Mouse (Mus musculus): ENCODE data around the gene Arhgef10l. TPM values are rescaled to one million over a fixed set of nuclear protein-coding genes. Genes with fewer than 3 reads are reported as not detected.
"Not testable (repeated sequence)": the region's sequence is repeated elsewhere in the genome, so short reads cannot be mapped to it uniquely, and the experiment has no call there.

Gene Arhgef10l
- polyA plus RNA-seq, 1 experiment, result 26.0 TPM

- H3K27ac ChIP-seq (ENCODE audit: control insufficient read depth, insufficient read depth, low read length), result no peak overlapping the region
- DNase-seq, result no peak
- H3K4me3 ChIP-seq (ENCODE audit: control insufficient read depth, insufficient read depth, low read length), result no peak overlapping the region
- TF ChIP-seq CTCF (IDR thresholded peaks at IDR 0.05; ENCODE audit: borderline replicate concordance, control insufficient read depth, extremely low read depth, insufficient read depth, low read length, poor library complexity) (no peak), POLR2A (IDR thresholded peaks at IDR 0.05; ENCODE audit: control insufficient read depth, extremely low read depth, insufficient read depth, low read length, poor library complexity) (no peak)
- WGBS, result 98% methylated on average over 16 of the region's 16 CpGs
- no peaks in the 10 kb centered on the region for H3K36me3 ChIP-seq (ENCODE audit: control insufficient read depth, insufficient read depth, low read length)
- no peaks in the 10 kb centered on the region for H3K4me1 ChIP-seq (replicated peaks; ENCODE audit: control insufficient read depth, insufficient read depth, low read length)
- H3K27me3 ChIP-seq (ENCODE audit: control insufficient read depth, insufficient read depth, low read length), result no peaks in the 10 kb centered on the region
Observed at GRCm38 (mm10) chr4:140576628-140577027, 89.2 kb downstream of the Arhgef10l start.

- not testable (repeated sequence) for H3K27ac ChIP-seq (ENCODE audit: control insufficient read depth, insufficient read depth, low read length); H3K4me3 ChIP-seq (ENCODE audit: control insufficient read depth, insufficient read depth, low read length); DNase-seq; H3K4me1 ChIP-seq (replicated peaks; ENCODE audit: control insufficient read depth, insufficient read depth, low read length); H3K27me3 ChIP-seq (ENCODE audit: control insufficient read depth, insufficient read depth, low read length); H3K36me3 ChIP-seq (ENCODE audit: control insufficient read depth, insufficient read depth, low read length)
- WGBS, result 93% methylated on average over 7 of the region's 7 CpGs
Observed at GRCm38 (mm10) chr4:140574863-140575262, 90.9 kb downstream of the Arhgef10l start.

- no peaks in the 10 kb centered on the region for H3K4me1 ChIP-seq (replicated peaks; ENCODE audit: control insufficient read depth, insufficient read depth, low read length)
- no peaks in the 10 kb centered on the region for H3K27me3 ChIP-seq (ENCODE audit: control insufficient read depth, insufficient read depth, low read length)
- DNase-seq, result no peak
- H3K36me3 ChIP-seq (ENCODE audit: control insufficient read depth, insufficient read depth, low read length), result no peaks in the 10 kb centered on the region
- H3K27ac ChIP-seq (ENCODE audit: control insufficient read depth, insufficient read depth, low read length), result no peak overlapping the region
- 90% methylated on average over 17 of the region's 17 CpGs for WGBS
- H3K4me3 ChIP-seq (ENCODE audit: control insufficient read depth, insufficient read depth, low read length), result no peak overlapping the region
- TF ChIP-seq CTCF (IDR thresholded peaks at IDR 0.05; ENCODE audit: borderline replicate concordance, control insufficient read depth, extremely low read depth, insufficient read depth, low read length, poor library complexity), result no peak
- no peak for TF ChIP-seq POLR2A (IDR thresholded peaks at IDR 0.05; ENCODE audit: control insufficient read depth, extremely low read depth, insufficient read depth, low read length, poor library complexity)
Observed at GRCm38 (mm10) chr4:140572376-140572775, 93.4 kb downstream of the Arhgef10l start.

- Histone ChIP-seq H3K27ac (ENCODE audit: control insufficient read depth, insufficient read depth, low read length) (no peak overlapping the region), H3K36me3 (ENCODE audit: control insufficient read depth, insufficient read depth, low read length) (no peaks in the 10 kb centered on the region), H3K4me1 (replicated peaks; ENCODE audit: control insufficient read depth, insufficient read depth, low read length) (no peaks in the 10 kb centered on the region), H3K4me3 (ENCODE audit: control insufficient read depth, insufficient read depth, low read length) (no peak overlapping the region), H3K27me3 (ENCODE audit: control insufficient read depth, insufficient read depth, low read length) (no peaks in the 10 kb centered on the region)
- WGBS, result 87% methylated on average over 2 of the region's 2 CpGs
- no peak for DNase-seq
- no peak for TF ChIP-seq CTCF (IDR thresholded peaks at IDR 0.05; ENCODE audit: borderline replicate concordance, control insufficient read depth, extremely low read depth, insufficient read depth, low read length, poor library complexity)
- no peak for TF ChIP-seq POLR2A (IDR thresholded peaks at IDR 0.05; ENCODE audit: control insufficient read depth, extremely low read depth, insufficient read depth, low read length, poor library complexity)
Observed at GRCm38 (mm10) chr4:140569394-140569793, 96.4 kb downstream of the Arhgef10l start.

- WGBS, result 84% methylated on average over 11 of the region's 11 CpGs
- H3K4me1 ChIP-seq (replicated peaks; ENCODE audit: control insufficient read depth, insufficient read depth, low read length), result no peaks in the 10 kb centered on the region
- H3K4me3 ChIP-seq (ENCODE audit: control insufficient read depth, insufficient read depth, low read length), result no peak overlapping the region
- DNase-seq, result no peak
- TF ChIP-seq POLR2A (IDR thresholded peaks at IDR 0.05; ENCODE audit: control insufficient read depth, extremely low read depth, insufficient read depth, low read length, poor library complexity) (no peak), CTCF (IDR thresholded peaks at IDR 0.05; ENCODE audit: borderline replicate concordance, control insufficient read depth, extremely low read depth, insufficient read depth, low read length, poor library complexity) (no peak)
- H3K27ac ChIP-seq (ENCODE audit: control insufficient read depth, insufficient read depth, low read length), result no peak overlapping the region
- H3K27me3 ChIP-seq (ENCODE audit: control insufficient read depth, insufficient read depth, low read length), result no peaks in the 10 kb centered on the region
- no peaks in the 10 kb centered on the region for H3K36me3 ChIP-seq (ENCODE audit: control insufficient read depth, insufficient read depth, low read length)
Observed at GRCm38 (mm10) chr4:140567911-140568480, 97.8 kb downstream of the Arhgef10l start.

GRCm38 (mm10) chr4:140566785-140567184 is 99.0 kb downstream of the Arhgef10l start:
- H3K4me3 ChIP-seq (ENCODE audit: control insufficient read depth, insufficient read depth, low read length), result no peak overlapping the region
- no peaks in the 10 kb centered on the region for H3K27me3 ChIP-seq (ENCODE audit: control insufficient read depth, insufficient read depth, low read length)
- 77% methylated on average over 14 of the region's 14 CpGs for WGBS
- no peak for DNase-seq
- H3K4me1 ChIP-seq (replicated peaks; ENCODE audit: control insufficient read depth, insufficient read depth, low read length), result no peaks in the 10 kb centered on the region
- no peaks in the 10 kb centered on the region for H3K36me3 ChIP-seq (ENCODE audit: control insufficient read depth, insufficient read depth, low read length)
- TF ChIP-seq CTCF (IDR thresholded peaks at IDR 0.05; ENCODE audit: borderline replicate concordance, control insufficient read depth, extremely low read depth, insufficient read depth, low read length, poor library complexity) (no peak), POLR2A (IDR thresholded peaks at IDR 0.05; ENCODE audit: control insufficient read depth, extremely low read depth, insufficient read depth, low read length, poor library complexity) (no peak)
- no peak overlapping the region for H3K27ac ChIP-seq (ENCODE audit: control insufficient read depth, insufficient read depth, low read length)

GRCm38 (mm10) chr4:140564459-140564858 is 101.4 kb downstream of the Arhgef10l start:
- H3K27me3 ChIP-seq (ENCODE audit: control insufficient read depth, insufficient read depth, low read length); DNase-seq; H3K4me3 ChIP-seq (ENCODE audit: control insufficient read depth, insufficient read depth, low read length); H3K4me1 ChIP-seq (replicated peaks; ENCODE audit: control insufficient read depth, insufficient read depth, low read length); H3K27ac ChIP-seq (ENCODE audit: control insufficient read depth, insufficient read depth, low read length); H3K36me3 ChIP-seq (ENCODE audit: control insufficient read depth, insufficient read depth, low read length): not testable (repeated sequence)
- WGBS, result 95% methylated on average over 1 of the region's 1 CpGs

Measured in thymus, adult 2 months (tissue).